Mouse (Mus musculus) frontal cortex, postnatal 25 days (tissue): ENCODE results near the gene Abhd17c.
A peak's percentile ranks its signal among the peaks of the same experiment; 100 is the strongest.

Experiments used
- DNase-seq, 2 experiments: peaks; one replicate each; pipeline ENCODE4 v3.0.0; 2022; ENCODE audit warnings: low spot score in 2 of 2

Gene Abhd17c

DNA sequence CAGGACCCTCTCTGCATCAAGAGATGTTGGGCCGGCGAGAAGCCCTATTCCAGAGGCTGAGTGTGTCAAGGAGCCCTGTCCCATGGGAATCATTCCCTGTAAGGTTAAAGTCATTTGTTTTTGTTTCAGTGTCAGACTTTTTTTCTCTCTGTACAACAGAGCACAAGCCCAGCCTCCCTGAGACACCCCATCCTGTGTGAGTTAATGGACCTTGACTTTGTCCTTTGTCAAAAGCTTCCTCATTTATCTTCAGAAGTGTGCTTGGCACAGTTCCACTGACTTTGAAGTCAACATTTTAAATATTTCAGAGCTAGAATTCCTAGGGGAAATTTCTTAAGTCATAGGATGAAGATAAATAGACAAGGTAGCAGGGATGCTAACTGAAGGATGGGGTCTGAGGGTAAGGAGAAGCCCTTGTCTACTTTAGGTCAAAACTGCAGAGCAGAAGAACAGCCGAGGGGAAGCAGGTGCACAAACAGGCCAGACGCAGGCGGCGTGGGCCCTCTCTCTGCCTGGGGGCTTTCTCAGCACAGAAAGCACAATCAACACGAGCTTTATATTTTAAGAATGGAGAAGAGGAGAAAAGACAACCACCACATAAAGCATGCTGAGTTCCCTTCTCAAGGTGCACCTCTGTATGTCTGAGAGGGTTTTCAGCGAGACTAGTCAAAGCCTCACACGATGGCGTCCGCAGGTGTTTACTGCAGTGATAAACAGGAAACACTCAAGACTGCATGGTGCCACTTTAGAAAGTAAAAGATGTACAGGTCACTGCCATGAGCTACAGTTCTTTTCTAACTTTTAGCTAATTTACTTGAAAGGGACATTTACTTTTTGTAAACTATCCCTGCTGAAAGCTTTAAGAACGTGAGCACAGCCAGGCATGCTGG, 32.2 kb downstream of the Abhd17c start:
- no peak for DNase-seq

DNA sequence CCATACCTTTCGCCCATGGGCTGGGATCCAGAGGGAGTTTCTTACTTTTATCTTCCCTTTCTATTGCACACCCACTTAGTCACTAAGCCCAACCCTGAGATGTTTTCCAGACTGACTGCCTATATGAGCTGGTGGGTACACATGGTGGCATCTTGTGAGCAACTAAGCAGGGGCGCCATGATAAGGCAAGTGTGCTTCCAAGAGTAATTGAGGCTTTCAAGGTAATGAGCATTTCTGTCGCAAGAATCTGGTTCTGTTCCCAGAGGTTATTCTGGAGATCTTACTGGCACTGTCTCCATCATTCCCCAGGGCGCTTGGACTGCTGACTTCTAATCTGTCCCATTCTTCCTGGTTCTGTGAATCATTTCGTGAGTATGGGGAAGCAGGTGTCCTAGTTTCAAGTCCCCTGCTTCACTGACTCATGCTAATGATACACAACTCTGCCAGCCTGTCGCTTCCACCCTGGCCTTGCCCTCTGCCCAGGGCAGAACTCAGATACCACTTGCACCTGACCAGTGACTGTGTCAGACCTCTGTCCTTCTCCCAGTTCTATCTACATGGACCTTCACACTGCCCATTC, 34.1 kb downstream of the Abhd17c start:
- no peak for DNase-seq

- DNase-seq, result no peak
Observed at GRCm38 (mm10) chr7:84116621-84117542, 34.8 kb downstream of the Abhd17c start.

DNA sequence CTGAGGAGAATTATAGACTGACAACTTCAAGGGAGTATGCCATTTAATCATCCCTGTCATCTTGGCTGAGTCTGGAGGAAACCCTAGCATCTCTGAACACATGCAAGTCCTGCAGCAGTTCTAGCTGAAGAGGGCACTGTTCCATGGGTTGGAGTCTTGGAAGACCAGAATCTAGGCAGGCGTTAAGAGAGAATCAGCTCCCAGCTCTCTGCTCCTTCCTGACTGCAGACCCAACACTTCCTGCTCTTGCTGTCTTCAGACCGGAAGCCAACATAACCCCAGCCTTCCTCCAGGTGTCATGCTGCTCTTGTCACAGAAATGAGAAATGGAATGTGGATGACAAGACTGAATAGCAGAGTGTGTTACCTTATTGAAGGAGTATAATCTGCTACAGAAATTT, 36.3 kb downstream of the Abhd17c start:
- DNase-seq, result no peak

DNA sequence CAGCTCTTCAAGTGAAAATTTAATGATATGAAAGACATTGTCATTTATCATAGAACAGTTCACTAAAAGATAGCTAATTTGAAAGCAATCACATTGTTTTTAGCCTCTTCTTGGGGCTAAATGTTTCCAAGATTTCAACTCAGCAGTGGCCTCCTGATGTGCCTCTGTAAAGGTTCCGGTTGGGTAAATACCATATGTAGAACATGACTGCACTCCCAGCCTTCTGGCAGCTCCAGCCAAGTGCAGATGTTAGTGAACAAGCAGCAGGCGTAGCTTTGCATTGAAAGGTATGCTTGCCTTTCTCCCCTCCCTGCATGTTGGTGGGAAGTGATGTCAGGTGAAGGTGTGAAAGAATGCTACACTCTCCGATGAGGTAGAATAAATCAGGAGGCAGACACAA, 36.9 kb downstream of the Abhd17c start:
- no peak for DNase-seq

GRCm38 (mm10) chr7:84113035-84113390, 38.7 kb downstream of the Abhd17c start:
- DNase-seq, result no peak

- DNase-seq, result no peak
Observed at GRCm38 (mm10) chr7:84112351-84113034, 39.2 kb downstream of the Abhd17c start.

DNA sequence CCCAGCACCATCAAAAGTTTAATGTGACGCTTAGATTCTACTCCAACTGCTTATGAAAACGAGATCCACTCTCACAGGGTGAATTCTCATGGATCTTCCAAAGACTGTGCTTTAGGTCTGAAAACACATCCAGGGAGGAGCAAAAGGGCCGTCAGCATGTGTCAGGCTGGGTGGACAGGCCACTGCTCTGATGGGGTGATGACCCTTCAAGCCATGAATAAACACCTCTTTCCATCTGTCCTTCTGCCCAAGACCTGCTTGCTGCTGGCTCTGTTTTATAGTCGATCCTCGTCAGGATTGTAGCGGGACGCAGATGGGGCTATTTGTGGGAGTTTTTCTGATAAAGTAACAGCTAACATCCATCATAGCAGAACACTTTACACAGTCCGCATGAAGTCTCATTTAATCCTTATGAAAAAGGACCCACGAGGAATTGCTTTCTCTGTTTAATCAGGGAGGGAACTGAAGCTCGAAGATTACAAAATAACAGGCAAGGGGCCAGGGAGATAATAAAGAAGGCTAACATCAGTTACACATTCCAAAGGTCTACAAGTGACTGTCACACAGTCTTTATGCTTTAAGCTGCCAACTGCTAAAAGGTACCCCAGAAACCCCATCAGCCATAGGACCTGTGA, 39.9 kb downstream of the Abhd17c start:
- DNase-seq, result no peak

DNA sequence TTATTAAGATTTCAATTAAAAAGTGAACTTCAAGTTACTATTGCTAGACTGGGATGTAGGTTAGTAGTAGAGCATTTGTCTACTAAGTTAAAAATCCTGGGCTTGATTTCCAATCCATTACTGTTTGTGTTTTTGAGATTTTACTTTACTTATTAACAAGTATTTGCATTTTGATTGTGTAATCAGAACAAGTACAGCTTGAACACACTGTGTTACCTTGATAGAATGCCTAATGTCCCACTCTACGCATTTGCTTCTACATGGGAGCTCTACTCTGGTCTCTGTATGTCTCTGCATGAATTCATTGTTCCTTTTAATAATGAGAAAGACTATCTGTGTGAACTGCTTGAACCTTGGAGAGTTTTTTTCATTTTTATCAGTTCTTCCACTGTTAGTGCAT, 44.8 kb downstream of the Abhd17c start:
- no peak for DNase-seq

GRCm38 (mm10) chr7:84102589-84102988, 49.1 kb downstream of the Abhd17c start:
- DNase-seq, result no peak

GRCm38 (mm10) chr7:84100672-84101071, 51.0 kb downstream of the Abhd17c start:
- no peak for DNase-seq

GRCm38 (mm10) chr7:84098098-84098497, 53.6 kb downstream of the Abhd17c start:
- no peak for DNase-seq

DNA sequence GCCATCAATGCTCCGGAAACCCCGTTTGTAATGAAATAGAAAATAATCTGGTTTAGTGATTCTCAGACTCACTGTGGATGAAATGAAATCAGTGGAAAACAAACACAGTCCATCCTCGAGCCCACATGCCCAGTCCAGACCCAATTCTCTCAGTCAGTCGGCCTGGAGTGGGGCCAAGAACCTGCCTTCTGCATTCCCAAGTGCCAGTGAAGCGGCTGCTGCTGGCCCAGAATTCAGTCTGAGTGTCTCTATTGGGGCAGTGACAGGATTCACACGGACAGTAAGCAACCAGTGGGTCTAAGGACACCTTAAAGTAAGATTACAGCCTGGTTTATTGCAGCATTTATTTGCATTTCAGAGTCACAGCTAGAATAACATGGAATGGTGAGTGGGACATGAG, 55.2 kb downstream of the Abhd17c start:
- no peak for DNase-seq

GRCm38 (mm10) chr7:84090793-84091192, 60.9 kb downstream of the Abhd17c start:
- DNase-seq, result no peak

GRCm38 (mm10) chr7:84089777-84090176, 61.9 kb downstream of the Abhd17c start:
- no peak for DNase-seq

DNA sequence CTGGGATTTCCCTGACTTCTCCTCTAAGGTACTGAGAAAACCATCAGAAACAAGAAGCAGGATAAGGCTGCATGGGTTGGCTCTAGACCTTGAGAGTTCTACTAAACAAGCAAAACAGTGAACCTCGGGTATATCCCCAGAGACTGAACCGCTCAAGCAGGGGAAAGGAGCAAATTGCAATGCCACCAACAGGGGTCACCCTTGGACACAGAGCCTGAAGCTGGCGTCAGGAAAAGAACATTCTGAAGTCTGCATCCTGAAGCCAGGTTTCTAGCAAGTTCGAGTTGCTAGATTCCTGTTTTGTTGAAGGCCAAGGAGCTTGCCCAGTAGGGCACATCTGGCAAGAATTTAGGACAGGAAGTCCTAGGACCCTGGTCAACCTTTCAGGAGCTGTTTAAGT, 62.7 kb downstream of the Abhd17c start:
- DNase-seq, result peak; percentile 58 to 63

DNA sequence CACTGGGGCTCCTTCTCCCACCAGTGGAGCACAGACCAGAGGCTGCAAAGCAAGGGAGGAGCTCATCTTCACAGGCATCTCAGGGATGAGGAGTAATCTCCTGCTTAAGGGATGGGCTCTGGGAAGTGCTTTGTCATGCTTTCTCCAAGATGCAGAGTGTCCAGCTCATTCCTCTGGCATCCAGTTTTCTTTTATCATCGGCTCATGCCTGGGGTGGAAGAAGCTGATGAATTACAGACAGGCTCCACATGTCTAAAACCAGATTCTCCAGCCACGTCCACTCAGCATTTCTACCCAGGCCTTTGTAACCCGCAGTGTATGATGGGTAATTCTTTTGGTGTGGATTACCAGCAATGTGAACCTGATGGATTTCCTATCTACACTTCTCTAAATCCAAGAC, 63.5 kb downstream of the Abhd17c start:
- DNase-seq, result no peak

DNA sequence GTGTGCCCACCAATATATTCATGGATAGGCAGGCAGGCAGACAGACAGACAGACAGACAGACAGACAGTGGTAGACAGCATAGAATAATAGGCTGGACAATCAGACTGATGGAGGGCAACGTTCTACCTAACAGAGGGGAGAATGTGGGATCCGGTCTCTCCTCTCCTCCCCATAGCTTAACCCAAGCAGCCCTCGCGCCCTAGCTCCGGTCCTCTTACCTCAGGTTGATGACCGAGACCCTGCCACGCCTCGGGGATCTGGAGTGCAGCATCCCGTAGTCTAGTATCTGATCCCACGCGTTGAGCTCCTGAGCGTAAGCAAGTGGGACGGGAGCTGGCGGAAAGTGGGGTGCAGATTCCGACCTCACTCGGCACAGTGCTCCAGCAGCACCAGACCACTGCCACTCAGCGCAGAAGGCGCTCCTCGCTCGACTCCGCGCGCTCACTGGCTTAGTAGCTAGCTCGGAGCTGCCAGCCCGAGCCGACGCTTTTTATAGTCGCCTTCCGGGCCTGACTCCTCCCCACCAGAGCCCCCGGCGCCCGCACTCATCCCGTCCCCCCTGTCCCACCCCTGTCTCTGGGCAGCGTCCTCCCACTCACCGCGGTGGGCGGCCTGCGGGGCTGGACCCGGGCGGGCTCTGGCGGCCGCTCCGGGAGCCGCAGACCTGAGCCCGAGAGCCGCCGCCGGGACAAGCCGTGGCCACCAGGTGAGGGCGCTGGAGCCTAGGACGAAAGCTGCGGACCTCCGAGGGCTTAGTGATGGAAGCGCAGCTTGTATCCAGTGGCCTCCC, 65.5 kb downstream of the Abhd17c start, which contains the start of gene Cemip:
Gene Cemip, minus strand, starts transcription at position 464 of the 791 bp plus-strand sequence.
- peak; percentile 79 to 84 for DNase-seq

GRCm38 (mm10) chr7:84085049-84085945, 66.4 kb downstream of the Abhd17c start:
- peak; percentile 15 to 17 for DNase-seq
